Mouse (Mus musculus): ENCODE measurements around the gene Tmem151a.
A peak's percentile ranks its signal among the peaks of the same experiment; 100 is the strongest.

Tmem151a gene

GRCm38 (mm10) chr19:5085145-5085863 lies at the start of gene Tmem151a:
TSS of gene Tmem151a (minus strand) at chr19:5085531.
- DNase-seq, result peak; percentile 56

GRCm38 (mm10) chr19:5131237-5131636 lies 45.9 kb upstream of the Tmem151a start:
- DNase-seq, result no peak

GRCm38 (mm10) chr19:5129770-5130169 lies 44.4 kb upstream of the Tmem151a start:
- peak; percentile 21 for DNase-seq

GRCm38 (mm10) chr19:5124055-5124614 lies 38.8 kb upstream of the Tmem151a start:
- DNase-seq, result peak; percentile 33

- DNase-seq, result no peak
Observed at GRCm38 (mm10) chr19:5123241-5123640, 37.9 kb upstream of the Tmem151a start.

- DNase-seq, result no peak
Observed at GRCm38 (mm10) chr19:5122492-5122891, 37.2 kb upstream of the Tmem151a start.

- no peak for DNase-seq
Observed at GRCm38 (mm10) chr19:5118384-5118698, 33.0 kb upstream of the Tmem151a start, which contains the start of gene Klc2. TSS of gene Klc2 (minus strand) at chr19:5118560.

GRCm38 (mm10) chr19:5117494-5118383 lies 32.4 kb upstream of the Tmem151a start:
- peak; percentile 94 for DNase-seq

- no peak for DNase-seq
Observed at GRCm38 (mm10) chr19:5113783-5114182, 28.5 kb upstream of the Tmem151a start.

GRCm38 (mm10) chr19:5109659-5110453 lies 24.5 kb upstream of the Tmem151a start:
- peak; percentile 47 for DNase-seq

GRCm38 (mm10) chr19:5108702-5109101 lies 23.4 kb upstream of the Tmem151a start:
- DNase-seq, result no peak

GRCm38 (mm10) chr19:5108271-5108575 lies 22.9 kb upstream of the Tmem151a start:
- DNase-seq, result peak; percentile 59

GRCm38 (mm10) chr19:5107556-5108270 lies 22.4 kb upstream of the Tmem151a start:
- no peak for DNase-seq

- peak; percentile 99 for DNase-seq
Observed at GRCm38 (mm10) chr19:5106731-5107191, 21.4 kb upstream of the Tmem151a start, which contains the start of gene Rab1b. TSS of gene Rab1b (minus strand) at chr19:5107072.

- DNase-seq, result no peak
Observed at GRCm38 (mm10) chr19:5106074-5106473, 20.7 kb upstream of the Tmem151a start.

- DNase-seq, result peak; percentile 79
Observed at GRCm38 (mm10) chr19:5098363-5099143, 13.2 kb upstream of the Tmem151a start, which contains the start of gene Cnih2. TSS of gene Cnih2 (minus strand) at chr19:5098521.

GRCm38 (mm10) chr19:5097521-5098362 lies 12.4 kb upstream of the Tmem151a start:
- peak; percentile 51 for DNase-seq

GRCm38 (mm10) chr19:5095887-5096474 lies 10.7 kb upstream of the Tmem151a start:
- DNase-seq, result peak; percentile 40

- no peak for DNase-seq
Observed at GRCm38 (mm10) chr19:5094746-5095417, 9.6 kb upstream of the Tmem151a start.

Data from retina, postnatal 1 day (tissue).